Mouse (Mus musculus) cerebellum, adult 11 months (tissue): ENCODE data around the gene Arhgap23.

Experiments used
- DNase-seq: peaks from one replicate; pipeline ENCODE4 v3.0.0; 2022

Gene Arhgap23

DNA sequence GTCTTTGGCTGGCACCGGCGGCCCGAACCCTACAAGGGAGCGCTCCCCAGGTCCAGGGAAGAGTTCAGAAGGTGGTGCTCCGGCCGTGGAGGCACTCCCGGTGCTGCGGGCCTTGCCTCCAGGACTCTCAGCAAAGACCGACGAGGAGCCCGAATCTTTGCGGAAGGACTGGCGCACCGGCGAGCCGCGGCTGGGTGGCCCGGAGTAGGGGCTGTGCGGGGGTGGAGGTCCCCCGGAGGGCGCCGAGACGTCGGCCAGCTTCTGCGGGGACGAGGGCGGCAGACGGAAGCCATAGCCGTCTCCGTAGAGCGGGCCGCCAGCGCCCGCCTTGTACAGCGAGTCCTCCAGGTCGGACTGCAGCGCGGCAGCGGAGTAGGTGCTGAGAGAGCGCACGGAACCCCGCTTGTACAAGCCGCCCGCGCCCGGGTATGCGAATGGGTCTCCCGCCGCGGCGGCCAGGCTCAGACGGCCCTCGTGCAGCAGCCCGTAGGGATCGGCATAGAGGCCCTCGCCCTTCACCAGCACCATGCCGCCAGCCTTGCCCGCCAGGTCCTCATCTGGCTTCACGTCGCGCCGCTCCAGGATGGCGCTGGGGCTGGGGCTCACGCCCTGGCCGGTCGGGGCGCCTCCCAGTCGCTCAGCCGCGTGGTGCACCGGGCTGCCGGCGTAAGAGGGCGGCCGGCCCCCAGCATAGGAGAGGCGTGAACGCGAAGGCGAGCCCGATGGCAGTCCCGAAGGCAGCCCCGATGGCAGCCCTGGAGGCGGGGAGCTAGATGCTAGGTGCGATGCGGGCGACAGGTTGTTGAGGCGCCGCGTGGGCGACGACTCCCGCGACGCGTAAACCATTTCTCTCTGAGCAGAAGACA lies 119.3 kb downstream of the Arhgap23 start:
- peak; percentile 52 for DNase-seq

DNA sequence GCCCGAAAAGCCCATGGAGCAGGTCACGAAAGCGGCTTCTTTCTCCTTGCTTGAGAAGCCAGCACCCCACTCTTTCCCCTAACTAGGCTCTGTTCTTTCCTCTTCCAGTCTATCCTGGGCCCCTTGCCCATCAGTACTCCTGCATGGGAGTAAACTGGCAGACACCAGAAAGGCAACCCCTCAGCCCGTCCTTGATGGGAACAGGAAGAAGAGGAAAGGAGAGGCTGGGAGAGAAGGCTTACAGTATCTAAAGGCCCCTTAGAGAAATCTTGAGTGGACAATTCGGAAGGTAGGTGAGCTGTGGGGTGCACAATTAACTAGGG lies 119.9 kb downstream of the Arhgap23 start:
- DNase-seq = no peak

- peak; percentile 33 for DNase-seq
These were observed 120.3 kb downstream of the Arhgap23 start for GRCm38 (mm10) chr11:97535660-97536059.

DNA sequence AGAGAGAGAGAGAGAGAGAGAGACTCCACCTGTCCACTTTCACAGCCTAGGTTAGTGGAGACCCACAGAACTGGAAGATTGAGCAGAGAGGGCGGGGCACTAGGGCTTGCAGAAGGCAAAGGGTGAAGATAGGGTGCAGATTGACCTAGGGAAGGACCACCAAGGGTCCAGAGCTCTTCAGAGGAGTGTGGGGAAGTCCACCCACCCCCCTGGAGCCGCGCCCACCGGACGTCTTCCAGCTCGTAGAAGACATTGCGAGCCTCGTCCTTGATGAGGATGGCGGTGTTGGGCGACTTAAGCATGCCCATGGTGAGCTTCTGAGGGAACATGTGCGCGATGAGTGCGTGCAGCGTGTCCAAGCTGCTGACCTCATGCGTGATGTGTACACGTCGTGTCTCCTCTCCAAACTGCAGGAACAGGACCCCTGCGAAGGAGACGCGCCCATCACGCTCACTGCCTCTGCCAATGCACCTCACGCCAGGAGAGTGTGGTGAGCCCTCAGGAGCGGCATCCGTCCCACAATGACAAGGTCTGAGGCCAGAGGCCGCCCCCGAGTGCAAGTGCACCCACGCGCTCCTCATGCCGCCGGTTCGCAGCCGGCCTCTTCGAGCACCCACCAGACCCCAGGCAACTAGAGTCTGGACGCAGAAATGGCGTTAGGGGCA lies 120.9 kb downstream of the Arhgap23 start:
- DNase-seq = peak; percentile 65

DNA sequence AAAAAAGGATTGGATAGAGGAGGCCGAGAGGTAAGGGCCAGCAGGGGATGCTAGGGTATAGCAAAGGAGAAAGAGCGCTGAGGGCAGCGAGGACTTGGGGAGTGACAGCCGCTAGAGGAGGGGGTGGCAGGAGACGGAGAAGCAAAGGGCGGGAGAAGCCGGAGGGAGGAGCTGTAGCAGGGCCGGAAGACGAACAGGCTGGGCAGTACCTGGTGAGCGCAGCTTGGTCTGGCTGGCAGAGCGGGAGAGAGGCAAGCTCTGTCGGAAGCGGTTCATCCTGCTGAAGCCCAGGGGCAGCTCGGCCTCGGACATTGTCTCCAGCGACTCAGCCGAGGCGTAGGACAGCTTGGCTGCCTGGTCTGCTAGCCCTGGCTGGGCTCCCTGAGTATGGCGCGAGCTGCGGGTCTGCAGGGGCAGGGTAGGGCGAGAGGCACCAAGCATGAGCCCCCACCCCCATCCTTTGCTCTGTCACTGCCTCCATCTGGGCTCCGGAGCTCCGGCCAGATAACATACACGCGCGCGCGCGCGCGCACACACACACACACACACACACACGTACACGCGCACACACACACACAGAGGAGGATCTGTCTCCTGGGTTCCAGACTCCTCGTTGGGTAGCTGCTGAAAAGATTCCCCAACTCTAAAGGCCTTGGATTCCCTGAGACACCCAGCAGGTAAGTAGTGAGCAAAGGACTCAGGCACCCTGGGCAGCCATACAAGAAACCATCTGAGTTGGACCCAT lies 121.7 kb downstream of the Arhgap23 start:
- peak; percentile 87 for DNase-seq

GRCm38 (mm10) chr11:97537580-97538089 lies 122.3 kb downstream of the Arhgap23 start:
- peak; percentile 49 for DNase-seq

GRCm38 (mm10) chr11:97539622-97540021 lies 124.3 kb downstream of the Arhgap23 start:
- DNase-seq = no peak

GRCm38 (mm10) chr11:97540136-97540535 lies 124.8 kb downstream of the Arhgap23 start:
- DNase-seq = no peak

DNA sequence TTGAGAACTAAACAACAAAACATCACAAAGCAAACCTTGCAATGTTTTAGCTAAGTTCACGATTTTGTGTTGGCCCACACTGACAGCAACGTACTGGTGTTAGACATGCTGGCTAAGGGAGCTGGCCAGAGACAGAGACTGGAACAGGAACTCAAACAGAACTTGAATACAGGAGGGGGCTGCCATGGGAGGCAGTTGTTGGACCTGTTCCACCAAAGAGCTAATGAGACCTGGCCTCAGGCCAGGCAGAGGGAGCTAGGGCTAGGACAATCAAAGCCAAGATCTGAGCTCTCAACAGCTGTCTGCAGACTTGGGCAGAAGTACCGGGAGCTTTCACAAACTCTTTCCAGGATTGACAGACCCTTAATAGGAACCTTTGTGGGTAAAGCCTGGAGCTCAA lies 125.3 kb downstream of the Arhgap23 start:
- peak; percentile 58 for DNase-seq

DNA sequence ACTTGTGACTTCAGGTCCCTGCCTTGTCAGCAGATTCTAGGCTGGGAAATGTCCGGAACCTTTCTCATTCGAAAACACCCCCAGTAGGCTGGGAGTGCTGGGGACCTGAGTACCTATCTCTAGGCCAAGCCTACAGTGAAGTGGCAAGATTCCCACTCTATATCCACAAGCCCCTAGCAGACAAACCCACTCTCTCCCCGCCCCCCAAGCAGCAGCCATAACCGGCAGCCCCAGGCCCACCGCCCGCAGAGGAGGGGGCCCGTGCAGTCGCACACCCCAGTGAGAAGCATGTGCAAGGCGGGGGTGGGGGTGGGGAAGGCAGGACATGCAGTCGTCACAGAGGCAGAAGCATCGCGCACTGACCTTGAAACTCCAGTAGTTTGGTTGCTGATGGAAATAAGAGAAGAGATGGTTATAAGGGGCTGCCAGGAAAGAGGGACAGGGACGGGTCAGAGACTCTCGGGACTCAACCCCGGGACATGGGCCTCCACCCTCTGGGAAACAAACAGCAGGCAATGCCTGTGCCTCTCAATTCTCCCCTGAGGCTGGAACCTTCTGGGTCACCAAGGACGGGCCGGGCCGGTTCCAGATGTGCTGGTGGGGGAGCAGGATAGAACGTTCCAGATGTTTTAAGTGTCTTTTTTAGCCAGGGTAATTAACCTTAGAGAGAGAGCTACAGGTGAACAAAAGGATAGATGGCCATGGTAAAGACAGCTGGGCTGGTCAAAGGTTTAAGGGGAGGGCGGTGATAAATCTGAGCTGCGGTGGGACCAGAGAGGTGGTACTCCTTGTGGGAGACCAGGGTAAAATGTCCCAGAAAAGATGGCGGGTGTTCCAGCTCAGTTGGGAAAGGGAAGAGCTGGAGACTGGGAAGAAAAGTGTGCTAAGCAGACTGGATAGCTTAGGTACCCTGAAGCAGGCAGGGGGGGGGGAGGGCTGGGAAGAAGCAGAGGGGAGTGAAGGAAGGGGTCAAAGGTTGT lies 127.1 kb downstream of the Arhgap23 start:
- DNase-seq = peak; percentile 43

DNA sequence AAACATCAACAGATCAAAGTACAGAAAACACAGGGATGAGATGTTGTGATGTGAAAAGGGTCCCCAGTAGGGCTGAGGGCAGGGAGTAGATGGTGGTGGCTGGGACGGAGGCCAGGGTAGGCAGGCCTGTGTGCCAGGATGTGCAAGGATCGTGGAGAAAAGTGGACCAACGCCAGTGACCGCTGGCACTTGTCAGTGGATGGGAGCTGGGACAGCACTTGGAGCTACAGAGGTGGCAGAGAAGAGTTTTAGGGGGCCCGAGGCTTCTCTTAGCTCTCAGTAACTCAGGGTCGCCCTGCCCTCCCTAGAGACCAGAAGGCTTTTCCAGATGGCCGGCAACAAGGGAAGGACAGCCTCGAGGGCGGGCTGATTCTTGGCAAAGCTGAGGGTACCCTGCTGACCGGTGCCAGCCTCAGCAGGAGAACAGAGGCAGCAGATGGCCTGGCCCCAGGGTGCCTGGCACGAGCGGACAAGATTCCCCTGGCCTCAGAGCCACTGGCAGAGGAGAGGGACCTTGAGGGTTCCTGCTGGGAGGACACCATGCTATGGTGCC lies 127.9 kb downstream of the Arhgap23 start:
- peak; percentile 98 for DNase-seq

- no peak for DNase-seq
These were observed 128.6 kb downstream of the Arhgap23 start for GRCm38 (mm10) chr11:97543883-97544282.

DNA sequence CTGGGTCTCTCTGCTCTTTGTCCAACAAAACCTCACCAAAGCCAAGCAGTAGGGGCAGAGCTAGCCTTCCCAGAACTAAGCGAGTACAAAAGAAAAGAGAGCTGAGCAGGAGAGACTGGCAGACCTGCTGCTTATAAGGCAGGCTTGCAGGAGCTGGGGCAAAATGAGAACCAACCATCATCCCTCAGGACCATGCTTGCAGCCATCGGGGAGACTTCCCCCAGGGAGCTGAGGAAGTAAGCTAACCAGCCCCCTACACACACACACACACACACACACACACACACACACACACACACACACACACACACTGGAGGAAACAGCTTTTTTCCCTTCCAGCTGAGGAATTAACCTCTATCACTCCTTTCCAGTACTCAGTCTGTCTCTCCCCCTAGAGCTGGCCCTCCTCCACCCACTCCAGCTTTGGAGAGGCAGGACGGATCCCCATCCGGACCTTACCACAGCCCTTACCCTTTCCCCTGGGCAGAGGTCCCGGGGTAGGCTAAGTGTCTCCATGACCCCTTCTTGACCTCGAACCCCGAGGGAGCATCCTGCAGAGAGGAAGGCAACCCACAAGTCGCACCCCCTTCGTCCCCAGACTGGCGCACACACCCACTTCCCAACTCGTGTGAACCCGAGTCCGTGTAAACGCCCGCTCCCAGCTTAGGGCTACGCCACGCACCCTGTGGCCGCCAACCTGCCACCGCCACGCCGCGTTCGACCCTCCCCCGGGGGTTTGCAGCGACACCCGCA lies 130.7 kb downstream of the Arhgap23 start:
- DNase-seq = no peak

GRCm38 (mm10) chr11:97546804-97547411 lies 131.6 kb downstream of the Arhgap23 start:
- peak; percentile 72 for DNase-seq

GRCm38 (mm10) chr11:97547957-97548706 lies 132.8 kb downstream of the Arhgap23 start:
- DNase-seq = no peak

DNA sequence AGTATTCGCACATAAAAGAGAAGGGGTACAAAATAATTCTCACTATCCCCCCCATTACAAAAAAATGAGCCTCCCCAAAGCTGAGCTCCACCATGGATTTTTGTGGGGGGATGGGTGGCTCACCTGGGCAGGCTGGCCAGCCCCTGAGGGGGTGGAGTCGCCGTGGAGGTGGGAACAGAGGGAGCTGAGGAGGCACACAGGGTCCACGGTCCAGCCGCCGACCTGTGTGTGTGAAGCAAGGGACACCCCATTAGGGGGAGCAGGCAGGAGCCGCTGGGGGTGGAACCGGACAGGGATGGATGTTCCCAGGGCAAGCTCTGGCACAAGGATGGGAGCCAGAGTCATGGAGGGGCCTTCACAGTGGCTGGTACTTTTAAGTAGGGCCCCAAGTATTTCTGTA lies 133.4 kb downstream of the Arhgap23 start:
- DNase-seq = no peak
